Mouse (Mus musculus) cerebellum, adult (tissue): ENCODE data around the gene Lhx2.

ENCODE experiments used
- ATAC-seq: cut with Nextera tagmentation; 2 replicates; pipeline ENCODE4 v1.9.2; 2017; ENCODE audit warnings: mild to moderate bottlenecking, moderate library complexity, mixed read lengths; ENCODE audit not compliant: insufficient number of reproducible peaks, low FRiP score, low TSS enrichment

The Lhx2 gene

DNA sequence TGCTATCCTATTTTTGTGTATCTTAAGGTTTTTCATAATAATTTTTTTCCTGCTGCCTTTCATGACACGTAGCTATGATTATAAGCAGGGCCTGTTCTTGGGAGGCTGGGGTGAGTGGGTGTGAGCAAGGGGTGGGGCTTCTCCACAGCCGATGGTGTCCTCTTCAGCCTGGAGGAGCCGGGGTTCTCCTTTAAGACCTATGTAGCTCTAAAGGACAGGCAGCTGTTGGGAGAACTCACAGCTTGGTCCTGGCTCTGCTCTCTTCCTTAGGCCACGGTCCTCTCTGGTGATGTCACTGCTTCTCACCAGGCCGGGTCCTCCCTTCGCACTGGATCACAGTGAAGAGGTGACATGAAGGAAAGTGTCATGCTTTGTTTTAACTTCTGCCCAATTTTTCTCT is 58.8 kb downstream of the Lhx2 start:
- ATAC-seq: no peak

DNA sequence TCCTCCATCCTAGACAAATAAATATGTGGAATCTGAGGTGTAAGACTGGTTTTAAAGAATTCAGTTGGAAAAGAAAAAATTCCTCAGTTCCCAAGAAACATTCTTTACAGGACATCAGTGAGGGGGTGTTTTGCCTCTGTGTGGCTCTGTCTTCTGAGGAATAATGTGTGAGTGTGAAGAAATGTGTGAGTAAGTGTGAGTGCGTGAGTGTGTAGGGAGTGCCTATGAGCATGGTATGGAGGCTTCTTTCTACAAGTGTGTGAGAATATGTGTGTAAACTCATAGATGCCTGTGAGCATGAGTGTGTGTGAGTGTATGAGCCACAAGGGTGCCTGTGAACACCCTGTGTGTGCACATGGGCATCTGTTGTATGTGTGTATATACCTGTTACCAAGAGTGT is 63.5 kb downstream of the Lhx2 start:
- ATAC-seq: no peak

DNA sequence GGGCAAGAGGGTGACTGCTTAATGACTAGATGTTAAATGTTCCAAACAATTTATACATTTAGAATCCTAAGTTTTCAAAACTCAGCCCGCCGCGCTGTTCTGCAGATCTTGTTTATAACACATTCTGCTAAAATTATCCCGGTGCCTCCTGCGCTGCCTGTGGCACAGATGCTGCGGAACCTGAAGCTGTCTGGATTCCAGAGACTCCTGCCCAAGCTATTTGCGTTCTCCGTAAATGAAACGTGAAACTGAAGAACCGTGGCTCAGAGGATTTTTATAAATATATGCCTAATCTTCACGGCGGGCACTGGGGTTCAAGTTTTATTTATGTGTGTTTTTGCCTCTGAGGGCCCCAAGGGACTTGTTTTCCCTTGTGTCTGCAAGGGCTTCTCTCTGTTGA is 64.2 kb downstream of the Lhx2 start:
- ATAC-seq: no peak

DNA sequence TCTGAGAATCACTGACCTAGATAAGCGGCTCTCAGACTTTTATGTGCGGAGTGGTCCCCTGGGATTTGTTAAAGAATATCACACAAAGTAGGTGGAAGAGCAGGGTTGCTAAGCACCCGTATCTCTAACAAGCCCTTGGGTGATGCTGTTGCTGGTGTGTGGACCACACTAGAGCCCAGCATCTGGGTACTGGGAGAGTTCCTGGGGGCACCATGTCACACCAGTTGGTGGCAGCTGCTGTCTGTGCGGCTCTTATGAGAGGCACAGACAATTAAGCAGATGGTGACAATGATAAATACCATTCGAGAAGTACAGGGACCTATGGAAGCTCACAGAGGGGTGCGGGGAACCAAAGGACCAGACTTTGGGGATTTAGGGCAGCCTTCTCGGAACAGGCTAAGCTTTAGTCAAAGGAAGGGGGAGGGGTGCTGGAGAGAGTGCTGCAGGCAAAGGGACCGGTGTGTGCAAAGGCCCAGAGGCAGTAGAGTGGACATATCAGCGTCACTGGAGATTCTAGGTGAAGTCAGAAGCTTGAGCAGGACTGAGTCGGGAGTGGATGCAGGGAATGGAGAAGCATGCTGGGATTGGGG is 65.0 kb downstream of the Lhx2 start:
- no peak for ATAC-seq

DNA sequence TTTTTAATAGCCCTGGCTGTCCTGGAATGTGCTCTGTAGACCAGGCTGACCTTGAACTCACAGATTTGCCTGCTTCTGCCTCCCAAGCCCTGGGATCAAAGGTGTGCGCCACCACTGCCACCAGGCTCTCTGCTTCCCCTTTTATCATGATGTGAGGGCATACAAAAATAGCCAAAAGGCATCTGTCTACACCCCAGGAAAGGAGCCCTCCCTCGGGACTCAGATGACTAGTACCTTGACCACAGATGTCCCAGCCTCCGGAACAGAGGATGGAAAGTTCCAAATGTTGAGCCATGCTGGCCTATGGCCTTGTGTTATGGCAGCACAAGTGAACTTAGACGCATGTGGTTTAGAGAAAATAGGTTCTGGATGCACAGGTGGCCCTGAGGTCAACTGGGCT is 66.3 kb downstream of the Lhx2 start:
- ATAC-seq: no peak

DNA sequence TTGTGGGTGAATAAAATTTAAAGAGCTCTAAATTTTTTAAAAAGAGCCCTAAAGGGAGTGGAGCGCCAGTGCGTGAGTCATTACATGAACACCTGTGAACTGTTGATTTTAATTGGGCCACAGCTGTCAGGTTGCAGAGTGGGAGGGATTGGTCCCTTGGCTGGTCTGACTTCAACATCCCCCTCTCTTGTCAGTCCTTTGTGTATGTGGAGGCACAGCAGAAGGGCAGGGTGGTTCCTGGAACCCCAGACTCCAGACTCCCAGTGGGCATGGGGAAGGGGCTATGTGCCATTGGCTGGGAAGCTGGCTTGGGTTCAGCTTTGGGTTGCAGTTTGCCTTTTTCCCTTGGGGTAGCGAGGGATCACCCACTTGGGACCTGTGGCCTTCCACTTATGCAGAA is 70.2 kb downstream of the Lhx2 start:
- no peak for ATAC-seq

DNA sequence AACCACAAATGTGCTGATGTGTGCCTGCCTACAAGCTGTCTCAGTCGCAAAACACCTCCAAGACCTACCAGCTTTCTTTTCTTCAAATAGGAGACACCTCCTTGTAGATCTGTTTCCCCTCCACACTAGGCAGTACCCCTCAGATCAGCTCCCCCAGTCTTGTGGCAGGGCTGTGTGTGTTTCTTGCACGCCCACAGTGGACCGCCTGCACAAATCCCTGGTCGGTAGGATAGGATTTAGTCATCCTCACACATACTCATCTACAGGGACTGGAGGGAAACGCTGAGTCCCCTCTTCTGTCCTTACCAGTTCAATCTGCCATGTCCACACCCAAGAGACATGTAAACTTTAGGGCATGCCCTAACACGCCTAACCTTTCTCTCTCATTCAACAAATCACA is 71.1 kb downstream of the Lhx2 start:
- ATAC-seq: no peak

DNA sequence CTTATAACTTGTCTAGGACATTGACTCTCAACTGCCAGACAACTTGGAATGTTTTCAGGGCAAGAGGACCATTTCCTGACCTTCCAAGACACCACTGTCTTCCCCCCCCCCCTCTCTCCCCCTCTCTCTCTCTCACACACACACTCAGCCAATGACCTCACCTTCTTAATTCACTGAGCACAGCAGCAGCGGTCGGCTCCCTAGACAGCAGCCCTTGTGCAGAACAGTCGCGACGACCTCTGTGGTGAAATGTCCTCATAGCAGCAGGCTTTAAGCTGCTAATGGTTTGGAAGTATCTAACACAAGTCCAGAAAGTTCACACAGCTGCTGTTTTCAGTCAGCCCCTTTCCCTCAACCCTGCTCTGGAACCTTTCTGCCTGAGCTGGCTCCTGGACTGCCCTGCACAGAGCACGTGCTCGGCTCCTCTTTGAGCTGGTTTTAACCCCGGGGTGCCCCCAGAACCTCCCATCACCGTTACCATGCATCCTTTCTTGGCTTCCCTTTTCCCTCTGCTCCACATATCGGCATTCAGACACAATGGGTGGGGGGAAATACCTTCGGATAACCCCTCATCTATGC is 73.6 kb downstream of the Lhx2 start:
- ATAC-seq: no peak

DNA sequence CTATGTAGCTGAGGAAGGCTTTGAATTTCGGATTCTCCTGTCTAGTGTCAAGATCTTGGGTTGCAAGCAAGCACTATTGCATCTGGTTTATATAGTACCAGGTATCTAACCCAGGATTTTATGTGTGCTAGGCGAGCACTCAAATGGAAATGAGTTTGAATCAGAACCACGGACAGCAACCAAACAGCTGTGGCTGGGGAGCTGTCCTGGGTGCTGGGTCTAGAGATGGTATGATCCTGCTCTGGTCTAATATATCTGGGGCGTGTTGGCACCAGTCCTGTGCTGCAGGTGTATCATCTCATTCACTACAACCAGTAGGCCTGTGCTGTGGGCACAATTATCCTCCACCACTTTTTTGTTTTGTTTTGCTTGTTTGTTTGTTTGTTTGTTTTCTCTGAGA is 78.9 kb downstream of the Lhx2 start:
- ATAC-seq: no peak
